21 mouse cellular contexts compared by ENCODE assay signal in genomic region chr1:72538266-72538665, GRCm38 (mm10). TPM values are rescaled to one million over a fixed set of nuclear protein-coding genes. Genes with fewer than 3 reads are reported as not detected.
DNase-seq lines count a peak whose midpoint lies in the region; ATAC-seq and TF ChIP-seq lines count a peak whose summit lies in the region.
"Had no signal": no experiment of that assay in that cellular context is flagged by ENCODE, and none has a peak within 500 bp of the region (broad histone marks: within the 10 kb centered on the region; RNA-seq: fewer than 3 reads in every experiment).

No protein-coding gene starts in this region.

- TF ChIP-seq CTCF in cerebellum, adult 2 months (IDR thresholded peaks at IDR 0.05; ENCODE audit: borderline replicate concordance, insufficient read depth, low read depth, low read length) = no peak

- H3K4me1 ChIP-seq in cerebellum, adult 2 months (ENCODE audit: control insufficient read depth, insufficient read depth, low read length) = no peaks in the 10 kb centered on the region; the same call in 1 of the 2 replicates
- peaks cover 18% of the 10 kb centered on the region; the same call in 1 of the 2 replicates for H3K4me1 ChIP-seq in neural tube, embryonic 12.5 days
- peaks cover 47% of the 10 kb centered on the region for H3K4me1 ChIP-seq in neural tube, embryonic 13.5 days (replicated peaks)

- peak overlapping the region; percentile 89; the same call in 1 of the 2 replicates for H3K4me2 ChIP-seq in neural tube, embryonic 12.5 days (replicated peaks)
- peak overlapping the region; percentile 66 for H3K4me2 ChIP-seq in neural tube, embryonic 13.5 days
- H3K4me2 ChIP-seq: intestine, embryonic 15.5 days; limb, embryonic 12.5 days; liver, embryonic 12.5 days; midbrain, embryonic 12.5 days had no signal

- DNase-seq in cerebellum, postnatal 14 days = peak; percentile 16 to 17
- no peak for DNase-seq in cerebellum, adult 2 months
- no peak for DNase-seq in neural tube, embryonic 10.5 days (ENCODE audit: extremely low spot score, low spot score)
- DNase-seq in NIH3T3 (ENCODE audit: low read depth) = peak; percentile 81
- no peak for DNase-seq in lung, postnatal 4 days
- DNase-seq: adrenal gland, postnatal 10 days; heart, adult 11 months; heart, postnatal 36 days; kidney, adult 9 months; kidney, postnatal 25 days; layer of hippocampus, adult 9-11 months; lung, adult 2 months; lung, postnatal 36 days; thymus, adult 2 months had no signal

- H3K36me3 ChIP-seq in neural tube, embryonic 12.5 days = no peaks in the 10 kb centered on the region
- H3K36me3 ChIP-seq in neural tube, embryonic 13.5 days = no peaks in the 10 kb centered on the region
- H3K36me3 ChIP-seq: intestine, embryonic 15.5 days; limb, embryonic 12.5 days; liver, embryonic 12.5 days; midbrain, embryonic 12.5 days had no signal

- H3K9me3 ChIP-seq in neural tube, embryonic 12.5 days = no peaks in the 10 kb centered on the region
- H3K9me3 ChIP-seq in neural tube, embryonic 13.5 days = no peaks in the 10 kb centered on the region
- H3K9me3 ChIP-seq: intestine, embryonic 15.5 days; limb, embryonic 12.5 days; liver, embryonic 12.5 days; midbrain, embryonic 12.5 days had no signal

- H3K9ac ChIP-seq in neural tube, embryonic 12.5 days = no peak overlapping the region
- H3K9ac ChIP-seq in neural tube, embryonic 13.5 days = no peak overlapping the region
- H3K9ac ChIP-seq: intestine, embryonic 15.5 days; limb, embryonic 12.5 days; liver, embryonic 12.5 days; midbrain, embryonic 12.5 days had no signal

- 65% methylated on average over 5 of the region's 5 CpGs for WGBS in cerebellum, adult 2 months
- 74% methylated on average over 5 of the region's 5 CpGs for WGBS in neural tube, embryonic 12.5 days
- WGBS in neural tube, embryonic 13.5 days = 66% methylated on average over 5 of the region's 5 CpGs

- no peak overlapping the region for H3K27ac ChIP-seq in cerebellum, adult 2 months (ENCODE audit: insufficient read depth, low read length)
- no peak overlapping the region for H3K27ac ChIP-seq in neural tube, embryonic 12.5 days
- 0 out of 2 replicates have a peak overlapping the region, but pooled peaks have one; percentile 5 for H3K27ac ChIP-seq in neural tube, embryonic 13.5 days (replicated peaks)
- H3K27ac ChIP-seq: intestine, embryonic 15.5 days; limb, embryonic 12.5 days; liver, embryonic 12.5 days; midbrain, embryonic 12.5 days had no signal

- H3K27me3 ChIP-seq in cerebellum, adult 2 months (ENCODE audit: control insufficient read depth, insufficient read depth, low read length) = no peaks in the 10 kb centered on the region
- H3K27me3 ChIP-seq in neural tube, embryonic 12.5 days (replicated peaks) = peaks cover 19% of the 10 kb centered on the region
- H3K27me3 ChIP-seq in neural tube, embryonic 13.5 days = 0 out of 2 replicates have a peak, but pooled peaks cover 8% of the 10 kb centered on the region

- ATAC-seq in neural tube, embryonic 12.5 days (ENCODE audit: low FRiP score, low read depth) = no peak
- no peak for ATAC-seq in neural tube, embryonic 13.5 days (ENCODE audit: low read depth)
- no peak for ATAC-seq in megakaryocyte progenitor cell, adult 5-6 weeks (replicated peaks; ENCODE audit: poor library complexity)
- ATAC-seq: intestine, embryonic 15.5 days; liver, embryonic 12.5 days had no signal

- no peak overlapping the region for H3K4me3 ChIP-seq in cerebellum, adult 2 months (replicated peaks; ENCODE audit: insufficient read depth, low read depth, low read length)
- H3K4me3 ChIP-seq in neural tube, embryonic 12.5 days = no peak overlapping the region
- no peak overlapping the region for H3K4me3 ChIP-seq in neural tube, embryonic 13.5 days
- H3K4me3 ChIP-seq: intestine, embryonic 15.5 days; limb, embryonic 12.5 days; liver, embryonic 12.5 days; midbrain, embryonic 12.5 days had no signal

- TF ChIP-seq POLR2A in cerebellum, adult 2 months (IDR thresholded peaks at IDR 0.05; ENCODE audit: borderline replicate concordance, insufficient read depth, low read length) = no peak

RNA-seq across cellular contexts. Expression of gene March4, which starts 1.5 kb away (rescaled TPM):
- 6.5 and 7.5 TPM in 2 replicates for polyA plus RNA-seq in cerebellum, adult 2 months (2012; rRNA removed)
- 5.3 and 5.8 TPM in 2 replicates for polyA plus RNA-seq in neural tube, embryonic 12.5 days (2016; fragmentation: Nextera tagmentation; extraction: Ambion mirVana)
- 7.2 and 7.8 TPM in 2 replicates for polyA plus RNA-seq in neural tube, embryonic 13.5 days (2015; fragmentation: Nextera tagmentation; extraction: Ambion mirVana)
- total RNA-seq in megakaryocyte progenitor cell, adult 5-6 weeks (2015) = 0.02 TPM in 1 of 2 replicates, not detected in the other
- 0.12 TPM in 1 of 2 replicates, not detected in the other for total RNA-seq in megakaryocyte progenitor cell, adult 5-6 weeks (2017)
- total RNA-seq: heart, postnatal 36 days had no signal
- polyA plus RNA-seq: limb, embryonic 12.5 days; liver, embryonic 12.5 days; thymus, adult 2 months had no signal

RNA-seq across cellular contexts. Expression of gene Smarcal1, which starts 44.8 kb away (rescaled TPM):
- polyA plus RNA-seq in cerebellum, adult 2 months (2012; rRNA removed) = 46.9 and 47.7 TPM in 2 replicates
- polyA plus RNA-seq in neural tube, embryonic 12.5 days (2016; fragmentation: Nextera tagmentation; extraction: Ambion mirVana) = 28.1 and 30.9 TPM in 2 replicates
- 23.1 and 24.0 TPM in 2 replicates for polyA plus RNA-seq in neural tube, embryonic 13.5 days (2015; fragmentation: Nextera tagmentation; extraction: Ambion mirVana)
- 20.1 and 24.7 TPM in 2 replicates for total RNA-seq in megakaryocyte progenitor cell, adult 5-6 weeks (2015)
- 26.7 and 28.9 TPM in 2 replicates for total RNA-seq in megakaryocyte progenitor cell, adult 5-6 weeks (2017)

Comparison
In these comparisons a context has a peak if more than half of its experiments do, and no peak if none do; other contexts are left out.
1. DNase-seq: peak in cerebellum, postnatal 14 days (2 of 2) and NIH3T3 (single experiment); none in cerebellum, adult 2 months (0 of 2), neural tube, embryonic 10.5 days (single experiment) and lung, postnatal 4 days (0 of 2).